Mouse (Mus musculus): Measurements from ENCODE around the gene Mzt1.

Gene Mzt1

GRCm38 (mm10) chr14:99010920-99011313 lies 35.0 kb downstream of the Mzt1 start:
- no peak for DNase-seq (ENCODE audit: low spot score)

GRCm38 (mm10) chr14:99010224-99010919 lies 35.6 kb downstream of the Mzt1 start:
- no peak for DNase-seq (ENCODE audit: low spot score)

GRCm38 (mm10) chr14:98994218-98994617 lies 51.7 kb downstream of the Mzt1 start, which contains the start of gene Rpl36a-ps1:
Gene Rpl36a-ps1 (minus strand): TSS chr14:98994318.
- no peak for DNase-seq (ENCODE audit: low spot score)

GRCm38 (mm10) chr14:98992482-98992881 lies 53.5 kb downstream of the Mzt1 start:
- no peak for DNase-seq (ENCODE audit: low spot score)

- no peak for DNase-seq (ENCODE audit: low spot score)
Measured at GRCm38 (mm10) chr14:98990636-98991035, 55.3 kb downstream of the Mzt1 start.

- DNase-seq (ENCODE audit: low spot score): no peak
Measured at GRCm38 (mm10) chr14:98989818-98990217, 56.1 kb downstream of the Mzt1 start.

Data from testis, postnatal 14 days (tissue).